Mouse (Mus musculus) erythroblast, embryonic 14.5 days (primary cell): ENCODE data around the gene Psmd9.

Experiments
- GATA1 ChIP-seq: IDR thresholded peaks from 2 replicates; pipeline ENCODE4 v1.6.1; 2012; ENCODE audit warnings: low read length, inconsistent platforms, mixed read lengths
- TAL1 ChIP-seq: IDR thresholded peaks from 3 replicates; pipeline ENCODE4 v1.6.1; 2012; ENCODE audit warnings: low read length, inconsistent platforms, mixed read lengths

GRCm38 (mm10) chr5:123236426-123236825 is 67.2 kb downstream of the Psmd9 start:
- TF ChIP-seq TAL1 (no peak), GATA1 (no peak)
